Mouse (Mus musculus) embryonic facial prominence, embryonic 14.5 days (tissue): ENCODE results near the gene Mbd3. TPM values are rescaled to one million over a fixed set of nuclear protein-coding genes. Genes with fewer than 3 reads are reported as not detected.

Experiments used
- ATAC-seq: fragments of 200-750 bp; cut with Nextera tagmentation; 2 replicates; pipeline ENCODE4 v1.8.0; 2017; ENCODE audit warnings: low read depth, moderate number of reproducible peaks, moderate TSS enrichment
- DNase-seq: peaks from one replicate; pipeline ENCODE4 v3.0.0-alpha.2; 2015; ENCODE audit warnings: low spot score
- H3K27ac ChIP-seq: fragments of 300-500 bp; sonication (generic); replicated peaks from 2 replicates; pipeline ENCODE4 v1.5.1; 2014; ENCODE audit warnings: low read depth, mild to moderate bottlenecking, low read length, moderate library complexity
- H3K27me3 ChIP-seq: fragments of 300-500 bp; sonication (generic); replicated peaks from 2 replicates; pipeline ENCODE4 v1.6.1; 2014; ENCODE audit warnings: low read length; ENCODE audit not compliant: control insufficient read depth, insufficient read depth
- H3K36me3 ChIP-seq: fragments of 300-500 bp; sonication (generic); 2 replicates; pipeline ENCODE4 v1.6.1; 2014; ENCODE audit warnings: low read length, mixed read lengths; ENCODE audit not compliant: control insufficient read depth, insufficient read depth
- H3K4me1 ChIP-seq: fragments of 300-500 bp; sonication (generic); 2 replicates; pipeline ENCODE4 v1.6.1; 2014; ENCODE audit warnings: antibody characterized with exemption, low read length; ENCODE audit not compliant: control insufficient read depth, insufficient read depth
- H3K4me2 ChIP-seq: fragments of 300-500 bp; sonication (generic); 2 replicates; pipeline ENCODE4 v1.6.1; 2014; ENCODE audit warnings: low read depth, mild to moderate bottlenecking, low read length, moderate library complexity, mixed read lengths
- H3K4me3 ChIP-seq: fragments of 300-500 bp; sonication (generic); 2 replicates; pipeline ENCODE4 v1.5.1; 2014; ENCODE audit warnings: low read depth, mild to moderate bottlenecking, low read length
- H3K9ac ChIP-seq: fragments of 300-500 bp; sonication (generic); 2 replicates; pipeline ENCODE4 v1.6.1; 2014; ENCODE audit warnings: low read depth, mild to moderate bottlenecking, low read length, moderate library complexity, mixed read lengths
- H3K9me3 ChIP-seq: fragments of 300-500 bp; sonication (generic); 2 replicates; pipeline ENCODE4 v1.6.1; 2016; ENCODE audit warnings: low read length; ENCODE audit not compliant: control insufficient read depth
- WGBS: fragments of 180-500 bp; shearing (Covaris S2); extraction: QIAGEN DNeasy Blood & Tissue Kit; methylation state at CpG from one replicate; pipeline ENCODE4 v1.1.7; 2014; 5-methylcytosine and 5-hydroxymethylcytosine counted together
- microRNA-seq: library from miRNA; unstranded; fragments of <30 nt; microRNA quantifications from one replicate; pipeline ENCODE4, GENCODE M21; 2016; ENCODE audit warnings: borderline number of aligned reads
- polyA plus RNA-seq: library from polyadenylated mRNA; unstranded; fragments of >200 nt; fragmentation: Nextera tagmentation; extraction: Ambion mirVana; gene quantifications from 2 replicates; pipeline ENCODE4 v1.2.1, GENCODE M21; 2014

The Mbd3 gene
- polyA plus RNA-seq, 1 experiment from 2014 or later = 164 TPM

DNA sequence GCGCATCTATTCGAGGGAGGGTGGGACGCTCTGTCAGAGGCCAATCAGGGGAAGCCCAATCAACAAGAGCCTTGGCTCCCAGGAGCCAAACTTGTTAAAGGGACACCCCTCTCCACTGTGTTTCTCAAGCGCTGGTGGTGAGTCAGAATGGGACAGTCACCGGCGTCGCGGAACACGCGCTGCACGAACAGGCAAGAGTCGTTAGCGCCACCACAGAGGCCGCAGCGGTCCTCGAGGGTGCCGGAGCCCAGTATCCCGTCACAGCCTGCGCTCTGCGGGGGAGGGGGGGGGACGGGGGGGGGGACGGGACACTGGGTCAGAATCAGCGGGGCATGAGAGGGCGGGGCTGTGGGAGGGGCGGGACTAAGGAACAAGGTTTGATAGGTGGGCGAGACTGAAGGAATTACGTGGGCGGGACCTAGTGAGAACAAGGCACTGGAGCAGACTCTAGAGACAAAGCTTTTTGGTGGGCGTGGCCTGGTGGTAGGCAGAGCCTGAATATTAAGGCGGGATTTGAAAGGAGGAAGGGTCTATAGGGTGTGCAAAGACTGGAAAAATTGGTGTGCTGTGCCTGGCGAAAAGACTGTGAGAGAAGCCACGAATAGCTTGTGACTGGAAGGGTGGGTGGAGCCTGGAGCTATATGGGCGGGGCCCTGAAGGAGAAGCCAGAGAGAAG is 56.5 kb downstream of the Mbd3 start:
- peaks cover 73% of the 10 kb centered on the region for H3K27me3 ChIP-seq
- peaks cover 34% of the 10 kb centered on the region for H3K4me1 ChIP-seq
- no peak overlapping the region for H3K27ac ChIP-seq
- no peaks in the 10 kb centered on the region for H3K9me3 ChIP-seq
- WGBS = under 1% methylated on average over 21 of the region's 33 CpGs
- DNase-seq = peak; percentile 96
- ATAC-seq = peak; percentile 74
- peak overlapping the region; percentile 57 for H3K4me2 ChIP-seq
- peak overlapping the region; percentile 2; the same call in 1 of the 2 replicates for H3K9ac ChIP-seq
- peak overlapping the region; percentile 37 for H3K4me3 ChIP-seq
- H3K36me3 ChIP-seq = no peaks in the 10 kb centered on the region

Small RNAs within 50 kb of the gene (microRNA-seq; reads per million reads assigned to microRNA genes)
- gene Gm22721 = not detected

Other genes starting within 250 kb of the Mbd3 start
- gene Cirbp, start 233.6 kb downstream of the Mbd3 start, polyA plus RNA-seq = 59.7 and 88.3 TPM in 2 replicates
- 11.0 and 13.1 TPM in 2 replicates for gene 1600002K03Rik, start 226.6 kb downstream of the Mbd3 start, polyA plus RNA-seq
- 20.9 and 23.6 TPM in 2 replicates for gene Efna2, start 220.1 kb downstream of the Mbd3 start, polyA plus RNA-seq
- gene Mum1, start 173.1 kb downstream of the Mbd3 start, polyA plus RNA-seq = 50.8 and 52.1 TPM in 2 replicates
- gene Ndufs7, start 150.4 kb downstream of the Mbd3 start, polyA plus RNA-seq = 360 and 370 TPM in 2 replicates
- 124 and 139 TPM in 2 replicates for gene Gamt, start 138.5 kb downstream of the Mbd3 start, polyA plus RNA-seq
- 42.3 and 43.5 TPM in 2 replicates for gene Dazap1, start 138.1 kb downstream of the Mbd3 start, polyA plus RNA-seq
- gene Rps15, start 107.1 kb downstream of the Mbd3 start, polyA plus RNA-seq = 1,047 and 1,145 TPM in 2 replicates
- 6.2 and 7.4 TPM in 2 replicates for gene Apc2, start 103.6 kb downstream of the Mbd3 start, polyA plus RNA-seq
- gene 2310011J03Rik, start 79.0 kb downstream of the Mbd3 start, polyA plus RNA-seq = 38.5 and 46.3 TPM in 2 replicates
- 1.7 and 2.9 TPM in 2 replicates for gene Pcsk4, start 70.1 kb downstream of the Mbd3 start, polyA plus RNA-seq
- 5.6 and 7.5 TPM in 2 replicates for gene Reep6, start 69.6 kb downstream of the Mbd3 start, polyA plus RNA-seq
- gene Adamtsl5, start 51.1 kb downstream of the Mbd3 start, polyA plus RNA-seq = 5.8 and 6.3 TPM in 2 replicates
- 0.47 and 0.72 TPM in 2 replicates for gene Plk5, start 43.1 kb downstream of the Mbd3 start, polyA plus RNA-seq
- gene Mex3d, start 11.9 kb downstream of the Mbd3 start, polyA plus RNA-seq = 6.2 and 6.4 TPM in 2 replicates
- 751 and 879 TPM in 2 replicates for gene Uqcr11, start 7.3 kb upstream of the Mbd3 start, polyA plus RNA-seq
- 93.7 and 112 TPM in 2 replicates for gene Tcf3, start 34.1 kb upstream of the Mbd3 start, polyA plus RNA-seq
- not detected in 2 replicates for gene Onecut3, start 95.3 kb upstream of the Mbd3 start, polyA plus RNA-seq
- 0.13 and 0.24 TPM in 2 replicates for gene Atp8b3, start 139.6 kb upstream of the Mbd3 start, polyA plus RNA-seq
- gene Rexo1, start 162.0 kb upstream of the Mbd3 start, polyA plus RNA-seq = 22.6 and 26.2 TPM in 2 replicates
- gene Klf16, start 177.8 kb upstream of the Mbd3 start, polyA plus RNA-seq = 9.7 and 9.9 TPM in 2 replicates
- gene Abhd17a, start 190.8 kb upstream of the Mbd3 start, polyA plus RNA-seq = 115 and 124 TPM in 2 replicates
- 84.6 and 96.3 TPM in 2 replicates for gene Scamp4, start 203.3 kb upstream of the Mbd3 start, polyA plus RNA-seq
- gene Adat3, start 203.3 kb upstream of the Mbd3 start, polyA plus RNA-seq = 6.1 and 6.2 TPM in 2 replicates
- gene Gm49322, start 206.5 kb upstream of the Mbd3 start, polyA plus RNA-seq = 1.9 and 2.5 TPM in 2 replicates
- 104 and 125 TPM in 2 replicates for gene Csnk1g2, start 223.3 kb upstream of the Mbd3 start, polyA plus RNA-seq